In the genomic region with DNA sequence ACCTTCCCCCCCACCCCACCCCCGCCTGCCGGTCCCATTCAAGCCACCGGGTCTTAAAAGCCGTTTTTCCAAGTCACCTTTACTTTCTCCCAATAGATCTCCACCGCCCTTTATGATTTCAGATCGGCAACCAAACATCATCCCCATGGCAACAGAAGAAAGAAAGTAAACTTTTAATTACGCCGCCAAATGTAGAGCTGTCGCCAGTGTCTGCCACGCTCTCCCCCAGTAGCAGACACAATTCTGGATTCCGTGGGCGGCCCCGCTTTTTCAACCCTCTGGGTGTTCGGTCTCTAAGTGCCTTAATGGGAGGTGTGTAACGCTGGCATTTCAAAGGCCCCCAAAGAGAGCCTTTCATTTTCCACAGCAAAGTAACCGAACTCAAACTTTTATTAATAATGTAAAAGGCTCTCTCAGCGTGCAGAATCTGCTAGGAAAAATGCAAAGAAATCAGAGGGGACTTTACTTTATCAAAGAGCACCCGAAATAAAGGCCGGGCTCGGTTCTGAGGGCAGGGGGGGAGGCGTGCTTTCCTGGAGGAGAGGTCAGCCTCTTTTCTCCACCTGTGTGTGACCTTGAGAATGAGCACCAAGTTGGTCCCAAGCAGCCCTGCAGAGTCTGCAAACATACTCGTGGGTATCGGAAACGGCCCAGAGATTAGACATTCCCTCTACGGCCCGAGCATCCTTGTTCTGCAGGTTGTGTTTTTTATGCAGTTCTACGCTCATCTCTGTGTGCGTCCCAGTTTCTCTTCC, we compare ENCODE assay signal across 9 mouse cellular contexts. TPM values are rescaled to one million over a fixed set of nuclear protein-coding genes. Genes with fewer than 3 reads are reported as not detected.
DNase-seq lines count a peak whose midpoint lies in the region; ATAC-seq and TF ChIP-seq lines count a peak whose summit lies in the region.
"Had no signal": no experiment of that assay in that cellular context is flagged by ENCODE, and none has a peak within 500 bp of the region (broad histone marks: within the 10 kb centered on the region; RNA-seq: fewer than 3 reads in every experiment).

No protein-coding gene starts in this region.

- peaks cover 0 to 3% of the 10 kb centered on the region in 2 experiments; a peak in 2 of 4 replicates for H3K4me1 ChIP-seq in heart, embryonic 14.5 days (ENCODE audit: control insufficient read depth in 2 of 2, insufficient read depth in 2 of 2, low read length in 2 of 2)
- H3K4me1 ChIP-seq in ES-Bruce4 (ENCODE audit: control insufficient read depth, insufficient read depth, low read length): no peaks in the 10 kb centered on the region
- H3K4me1 ChIP-seq in forebrain, embryonic 12.5 days: peaks cover 18% of the 10 kb centered on the region
- peaks cover 27% of the 10 kb centered on the region for H3K4me1 ChIP-seq in midbrain, embryonic 10.5 days

- no peak for TF ChIP-seq EP300 in ES-Bruce4 (IDR thresholded peaks at IDR 0.05; ENCODE audit: insufficient read depth, low read depth, low read length)

- TF ChIP-seq POLR2A in ES-Bruce4 (IDR thresholded peaks at IDR 0.05; ENCODE audit: insufficient read depth, low read length): no peak

- DNase-seq in heart, adult 18-20 months: no peak
- peak; percentile 39 for DNase-seq in midbrain, embryonic 10.5 days (ENCODE audit: low spot score)
- no peak for DNase-seq in cerebellum, adult 11-12 months
- DNase-seq in thymus, postnatal 36 days: no peak
- no peak for DNase-seq in kidney, adult 9 months

- no peak overlapping the region for H3K27ac ChIP-seq in heart, embryonic 14.5 days (replicated peaks in 1 of 2; ENCODE audit: control insufficient read depth in 1 of 2, insufficient read depth in 1 of 2, low read depth in 2 of 2, low read length in 2 of 2)
- H3K27ac ChIP-seq in ES-Bruce4 (ENCODE audit: insufficient read depth, low read length): no peak overlapping the region
- H3K27ac ChIP-seq in forebrain, embryonic 12.5 days: no peak overlapping the region
- peak overlapping the region; percentile 65 for H3K27ac ChIP-seq in midbrain, embryonic 10.5 days (replicated peaks)

- TF ChIP-seq CTCF in ES-Bruce4 (IDR thresholded peaks at IDR 0.05; ENCODE audit: low read depth, low read length): no peak

- no peak for ATAC-seq in heart, embryonic 14.5 days (ENCODE audit: insufficient number of reproducible peaks, insufficient read depth, low FRiP score, low read depth)
- ATAC-seq in forebrain, embryonic 12.5 days (ENCODE audit: low FRiP score): no peak

- 0 out of 2 replicates have a peak, but pooled peaks cover 7% of the 10 kb centered on the region for H3K9me3 ChIP-seq in heart, embryonic 14.5 days (ENCODE audit: control insufficient read depth, low read length)
- no peaks in the 10 kb centered on the region for H3K9me3 ChIP-seq in ES-Bruce4 (replicated peaks; ENCODE audit: control insufficient read depth, insufficient read depth, low read length, poor library complexity, severe bottlenecking)
- no peaks in the 10 kb centered on the region for H3K9me3 ChIP-seq in forebrain, embryonic 12.5 days
- 0 out of 2 replicates have a peak, but pooled peaks cover 3% of the 10 kb centered on the region for H3K9me3 ChIP-seq in midbrain, embryonic 10.5 days (replicated peaks)

- H3K4me2 ChIP-seq in heart, embryonic 14.5 days (ENCODE audit: low read length): peak overlapping the region; percentile 47
- H3K4me2 ChIP-seq in forebrain, embryonic 12.5 days: peak overlapping the region; percentile 51

- WGBS in heart, embryonic 14.5 days: 10% methylated on average over 28 of the region's 28 CpGs
- WGBS in forebrain, embryonic 12.5 days: 5% methylated on average over 28 of the region's 28 CpGs
- WGBS in midbrain, embryonic 10.5 days: 12% methylated on average over 28 of the region's 28 CpGs

- H3K4me3 ChIP-seq in heart, embryonic 14.5 days (ENCODE audit: control insufficient read depth in 1 of 2, insufficient read depth in 1 of 2, low read depth in 1 of 2, low read length in 2 of 2): peak overlapping the region; percentile 16 to 18
- peak overlapping the region; percentile 40; the same call in 1 of the 2 replicates for H3K4me3 ChIP-seq in ES-Bruce4 (ENCODE audit: low read depth, low read length)
- peak overlapping the region; percentile 26 for H3K4me3 ChIP-seq in forebrain, embryonic 12.5 days (replicated peaks)
- H3K4me3 ChIP-seq in midbrain, embryonic 10.5 days: peak overlapping the region; percentile 47

- no peaks in the 10 kb centered on the region for H3K36me3 ChIP-seq in heart, embryonic 14.5 days (ENCODE audit: control insufficient read depth, insufficient read depth, low read length)
- no peaks in the 10 kb centered on the region for H3K36me3 ChIP-seq in ES-Bruce4 (ENCODE audit: control insufficient read depth, insufficient read depth, low read length, poor library complexity, severe bottlenecking)
- H3K36me3 ChIP-seq in forebrain, embryonic 12.5 days (replicated peaks): no peaks in the 10 kb centered on the region
- no peaks in the 10 kb centered on the region for H3K36me3 ChIP-seq in midbrain, embryonic 10.5 days
- H3K36me3 ChIP-seq: G1E had no signal

- H3K27me3 ChIP-seq in heart, embryonic 14.5 days (ENCODE audit: control insufficient read depth, insufficient read depth, low read length): peaks cover 23% of the 10 kb centered on the region
- H3K27me3 ChIP-seq in ES-Bruce4 (ENCODE audit: control insufficient read depth, insufficient read depth, low read length, poor library complexity, severe bottlenecking): no peaks in the 10 kb centered on the region
- H3K27me3 ChIP-seq in forebrain, embryonic 12.5 days: peaks cover 44% of the 10 kb centered on the region
- H3K27me3 ChIP-seq in midbrain, embryonic 10.5 days (ENCODE audit: low read depth, poor library complexity, severe bottlenecking): peaks cover 40% of the 10 kb centered on the region

- 0 out of 2 replicates have a peak overlapping the region, but pooled peaks have one; percentile 5 for H3K9ac ChIP-seq in heart, embryonic 14.5 days (ENCODE audit: low read length)
- H3K9ac ChIP-seq in ES-Bruce4 (ENCODE audit: low read depth, poor library complexity, severe bottlenecking): no peak overlapping the region
- H3K9ac ChIP-seq in forebrain, embryonic 12.5 days: no peak overlapping the region

RNA-seq across cellular contexts. Expression of gene Fzd10, which starts 48.3 kb away (rescaled TPM):
- polyA plus RNA-seq in heart, embryonic 14.5 days (2014; fragmentation: Nextera tagmentation; extraction: Ambion mirVana): 0.23 and 0.39 TPM in 2 replicates
- under 1 TPM in 1 of 2 experiments, not detected in 1; 0.23 TPM for total RNA-seq in heart, adult 18-20 months (2021)
- 13.5 and 14.2 TPM in 2 replicates for polyA plus RNA-seq in ES-Bruce4 (2011; ENCODE audit: insufficient read depth, insufficient read length, low read depth, missing spikeins)
- polyA plus RNA-seq in forebrain, embryonic 12.5 days (2016; fragmentation: Nextera tagmentation; extraction: Ambion mirVana): 4.8 and 5.3 TPM in 2 replicates
- 14.0 and 15.0 TPM in 2 replicates for polyA plus RNA-seq in midbrain, embryonic 10.5 days (2016; fragmentation: Nextera tagmentation; extraction: Ambion mirVana)
- polyA plus RNA-seq: G1E had no signal
